Mouse (Mus musculus) cortical plate, adult 2 months (tissue): ENCODE measurements around the gene Scn4b.

Experiments
- CTCF ChIP-seq: fragments of 200-500 bp; IDR thresholded peaks from 2 replicates; pipeline ENCODE4 v1.5.1; 2011; ENCODE audit warnings: mild to moderate bottlenecking, control low read depth, low read length; ENCODE audit not compliant: insufficient read depth; ENCODE audit errors: extremely low read depth
- POLR2A ChIP-seq: fragments of 200-500 bp; IDR thresholded peaks from 2 replicates; pipeline ENCODE4 v1.6.1; 2011; ENCODE audit warnings: mild to moderate bottlenecking, low read length, control low read depth; ENCODE audit not compliant: insufficient read depth; ENCODE audit errors: extremely low read depth

DNA sequence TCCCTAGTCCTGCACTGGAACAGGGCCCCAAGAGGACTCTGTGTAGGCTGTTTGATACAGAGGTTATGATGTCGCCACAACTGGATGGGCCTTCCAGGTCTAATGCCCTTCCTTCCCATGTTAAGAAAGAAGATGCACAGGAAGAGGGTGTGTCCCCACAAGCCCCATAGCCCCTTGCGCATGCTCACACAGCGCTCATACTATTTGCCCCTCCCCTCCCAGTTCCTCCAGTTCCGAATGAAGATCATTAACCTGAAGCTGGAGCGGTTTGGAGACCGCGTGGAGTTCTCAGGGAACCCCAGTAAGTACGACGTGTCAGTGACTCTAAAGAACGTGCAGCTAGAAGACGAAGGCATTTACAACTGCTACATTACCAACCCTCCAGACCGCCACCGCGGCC, 13.0 kb upstream of the Scn4b start:
- no peak for TF ChIP-seq CTCF
- TF ChIP-seq POLR2A: no peak
